ENCODE assay signal across 8 mouse cellular contexts in the genomic region with DNA sequence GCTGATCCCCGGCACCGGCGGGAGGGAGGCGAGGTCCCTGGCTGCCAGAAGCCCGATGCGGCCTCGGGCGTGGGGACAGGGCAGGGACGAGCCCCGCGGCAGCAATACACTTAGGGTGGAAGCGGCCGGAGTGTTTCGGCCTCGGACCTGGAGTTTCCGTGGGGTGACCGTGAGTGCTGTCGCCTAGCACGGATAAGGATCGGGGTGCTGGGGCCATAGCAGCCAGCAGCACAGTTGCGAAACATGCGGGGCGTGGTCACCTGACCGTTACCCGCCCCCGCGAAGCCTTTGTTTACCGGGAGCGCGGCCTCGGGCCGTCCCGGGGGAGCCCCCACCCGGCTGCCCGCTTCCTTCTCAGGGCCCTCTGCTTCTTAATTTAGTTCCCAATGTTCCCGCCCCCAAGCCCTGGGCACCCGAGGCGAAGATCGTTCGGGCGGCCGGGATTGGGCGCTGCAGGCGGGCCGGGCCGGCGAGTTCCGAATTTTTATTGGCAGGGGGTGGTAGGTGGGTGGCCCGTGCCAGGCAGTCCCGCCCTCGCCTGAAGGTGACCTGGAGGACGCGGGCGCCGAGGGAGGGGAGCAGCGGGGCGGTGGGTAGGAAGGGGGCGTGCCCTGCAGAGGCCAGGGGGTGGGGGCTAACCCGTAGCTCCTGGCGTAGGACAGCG. TPM values are rescaled to one million over a fixed set of nuclear protein-coding genes. Genes with fewer than 3 reads are reported as not detected.
DNase-seq lines count a peak whose midpoint lies in the region; ATAC-seq and TF ChIP-seq lines count a peak whose summit lies in the region.

No protein-coding gene starts in this region.

- peak overlapping the region; percentile 76 for H3K4me3 ChIP-seq in brown adipose tissue, adult 24 weeks (ENCODE audit: insufficient read depth, low read depth, low read length)
- peak overlapping the region; percentile 87 for H3K4me3 ChIP-seq in heart, embryonic 15.5 days
- H3K4me3 ChIP-seq in liver, embryonic 14.5 days (ENCODE audit: insufficient read depth in 1 of 2, low read depth in 2 of 2, low read length in 2 of 2) = peak overlapping the region; percentile 70 to 87
- H3K4me3 ChIP-seq in neural tube, embryonic 11.5 days (ENCODE audit: low read depth, low read length) = peak overlapping the region; percentile 84
- H3K4me3 ChIP-seq in stomach, postnatal 0 days (ENCODE audit: low read depth, low read length) = peak overlapping the region; percentile 97

- peak; percentile 94 for ATAC-seq in heart, embryonic 15.5 days (replicated peaks; ENCODE audit: insufficient number of reproducible peaks, insufficient read depth, low FRiP score, low read depth)
- ATAC-seq in liver, embryonic 14.5 days (ENCODE audit: insufficient read depth) = peak; percentile 89
- ATAC-seq in neural tube, embryonic 11.5 days (ENCODE audit: insufficient read depth, low FRiP score, low TSS enrichment) = peak; percentile 87
- peak; percentile 94 for ATAC-seq in stomach, postnatal 0 days (ENCODE audit: low FRiP score, low TSS enrichment)

- H3K27ac ChIP-seq in brown adipose tissue, adult 24 weeks (replicated peaks; ENCODE audit: low read depth, low read length) = peak overlapping the region; percentile 86
- H3K27ac ChIP-seq in heart, embryonic 15.5 days = peak overlapping the region; percentile 99
- peak overlapping the region; percentile 73 for H3K27ac ChIP-seq in liver, embryonic 14.5 days
- peak overlapping the region; percentile 98 for H3K27ac ChIP-seq in neural tube, embryonic 11.5 days (ENCODE audit: low read depth, low read length)
- H3K27ac ChIP-seq in stomach, postnatal 0 days (replicated peaks) = peak overlapping the region; percentile 100

- H3K4me1 ChIP-seq in brown adipose tissue, adult 24 weeks (ENCODE audit: control insufficient read depth, insufficient read depth, insufficient read length, low read length) = peaks cover 5% of the 10 kb centered on the region
- H3K4me1 ChIP-seq in heart, embryonic 15.5 days (replicated peaks) = peaks cover 9% of the 10 kb centered on the region
- H3K4me1 ChIP-seq in liver, embryonic 14.5 days (replicated peaks; ENCODE audit: control insufficient read depth in 2 of 2, insufficient read depth in 2 of 2, low read length in 1 of 2) = peaks cover 2% of the 10 kb centered on the region in 2 experiments; a peak in 1 of 4 replicates
- H3K4me1 ChIP-seq in neural tube, embryonic 11.5 days (ENCODE audit: control insufficient read depth, insufficient read depth, low read length) = no peaks in the 10 kb centered on the region
- H3K4me1 ChIP-seq in stomach, postnatal 0 days (replicated peaks; ENCODE audit: control insufficient read depth, insufficient read depth) = no peaks in the 10 kb centered on the region

- peak overlapping the region; percentile 55 for H3K4me2 ChIP-seq in heart, embryonic 15.5 days
- H3K4me2 ChIP-seq in liver, embryonic 14.5 days (ENCODE audit: low read depth) = peak overlapping the region; percentile 85
- H3K4me2 ChIP-seq in neural tube, embryonic 11.5 days (ENCODE audit: low read depth) = peak overlapping the region; percentile 48
- H3K4me2 ChIP-seq in stomach, postnatal 0 days (replicated peaks; ENCODE audit: low read depth) = peak overlapping the region; percentile 72

- no peaks in the 10 kb centered on the region for H3K9me3 ChIP-seq in heart, embryonic 15.5 days (replicated peaks)
- H3K9me3 ChIP-seq in liver, embryonic 14.5 days (ENCODE audit: control insufficient read depth, low read length) = no peaks in the 10 kb centered on the region
- no peaks in the 10 kb centered on the region for H3K9me3 ChIP-seq in neural tube, embryonic 11.5 days (ENCODE audit: control insufficient read depth, low read length)
- no peaks in the 10 kb centered on the region for H3K9me3 ChIP-seq in stomach, postnatal 0 days (ENCODE audit: control insufficient read depth, low read length)

- H3K36me3 ChIP-seq in heart, embryonic 15.5 days = peaks cover 10% of the 10 kb centered on the region; the same call in 1 of the 2 replicates
- no peaks in the 10 kb centered on the region for H3K36me3 ChIP-seq in liver, embryonic 14.5 days (replicated peaks; ENCODE audit: control insufficient read depth, insufficient read depth, low read depth)
- no peaks in the 10 kb centered on the region for H3K36me3 ChIP-seq in neural tube, embryonic 11.5 days (ENCODE audit: control insufficient read depth, insufficient read depth, low read length)
- no peaks in the 10 kb centered on the region for H3K36me3 ChIP-seq in stomach, postnatal 0 days (ENCODE audit: control insufficient read depth, insufficient read depth, low read length)

- TF ChIP-seq EP300 in liver, embryonic 14.5 days (IDR thresholded peaks at IDR 0.05; ENCODE audit: low read depth) = no peak
- peak; percentile 65 for TF ChIP-seq EP300 in stomach, postnatal 0 days (optimal IDR thresholded peaks at IDR 0.05)

- under 1% methylated on average over 61 of the region's 61 CpGs for WGBS in heart, embryonic 15.5 days
- under 1% methylated on average over 56 of the region's 61 CpGs for WGBS in liver, embryonic 14.5 days (ENCODE audit: insufficient replicate concordance)
- under 1% methylated on average over 59 of the region's 61 CpGs for WGBS in neural tube, embryonic 11.5 days
- under 1% methylated on average over 61 of the region's 61 CpGs for WGBS in stomach, postnatal 0 days

- H3K27me3 ChIP-seq in heart, embryonic 15.5 days = no peaks in the 10 kb centered on the region
- no peaks in the 10 kb centered on the region for H3K27me3 ChIP-seq in liver, embryonic 14.5 days (ENCODE audit: control insufficient read depth, insufficient read depth, low read length)
- H3K27me3 ChIP-seq in neural tube, embryonic 11.5 days (ENCODE audit: control insufficient read depth, insufficient read depth, low read length) = no peaks in the 10 kb centered on the region
- H3K27me3 ChIP-seq in stomach, postnatal 0 days (ENCODE audit: control insufficient read depth, insufficient read depth, low read length) = no peaks in the 10 kb centered on the region

- peak overlapping the region; percentile 98 for H3K9ac ChIP-seq in heart, embryonic 15.5 days
- H3K9ac ChIP-seq in liver, embryonic 14.5 days (replicated peaks) = peak overlapping the region; percentile 82
- H3K9ac ChIP-seq in neural tube, embryonic 11.5 days (ENCODE audit: low read length) = peak overlapping the region; percentile 98
- peak overlapping the region; percentile 98 for H3K9ac ChIP-seq in stomach, postnatal 0 days (ENCODE audit: low read length)

- DNase-seq in CD4-positive, CD25-positive, alpha-beta regulatory T cell, adult 2 months (ENCODE audit: low read depth, low spot score) = peak; percentile 94
- peak; percentile 72 for DNase-seq in fibroblast of lung, adult 2 months (ENCODE audit: low read depth)
- peak; percentile 97 to 99 for DNase-seq in kidney, postnatal 25 days
- DNase-seq in liver, embryonic 14.5 days (ENCODE audit: low read depth in 3 of 3, low spot score in 3 of 3) = peak; percentile 74 to 80 (median 77)
- DNase-seq in neural tube, embryonic 11.5 days (ENCODE audit: low spot score) = peak; percentile 92
- DNase-seq in stomach, postnatal 0 days (ENCODE audit: low spot score) = peak; percentile 94

- TF ChIP-seq CTCF in liver, embryonic 14.5 days (IDR thresholded peaks at IDR 0.05; ENCODE audit: low read depth) = no peak
- peak; percentile 20; the same call in 1 of the 2 replicates for TF ChIP-seq CTCF in stomach, postnatal 0 days (IDR thresholded peaks at IDR 0.05; ENCODE audit: low read depth)

RNA-seq across cellular contexts. Expression of a gene that starts 0.5 kb away (rescaled TPM):
- polyA plus RNA-seq in brown adipose tissue, adult 24 weeks (2012; ENCODE audit: insufficient read depth, insufficient read length, missing spikeins) = 36.3 and 43.0 TPM in 2 replicates
- 39.4 and 45.6 TPM in 2 replicates for polyA plus RNA-seq in heart, embryonic 15.5 days (2015; fragmentation: Nextera tagmentation; extraction: Ambion mirVana)
- polyA plus RNA-seq in liver, embryonic 14.5 days (2012; rRNA removed) = 1.2 and 1.6 TPM in 2 replicates
- polyA plus RNA-seq in liver, embryonic 14.5 days (2014; fragmentation: Nextera tagmentation; extraction: Ambion mirVana) = 2.9 and 3.7 TPM in 2 replicates
- polyA plus RNA-seq in neural tube, embryonic 11.5 days (2014; fragmentation: Nextera tagmentation; extraction: Ambion mirVana) = 44.9 and 46.9 TPM in 2 replicates
- 11.8 and 13.0 TPM in 2 replicates for polyA plus RNA-seq in stomach, postnatal 0 days (2015; fragmentation: Nextera tagmentation; extraction: Ambion mirVana)

RNA-seq across cellular contexts. Expression of a gene that starts 43.0 kb away (rescaled TPM):
- polyA plus RNA-seq in brown adipose tissue, adult 24 weeks (2012; ENCODE audit: insufficient read depth, insufficient read length, missing spikeins) = 1.7 and 4.4 TPM in 2 replicates
- 13.9 and 21.0 TPM in 2 replicates for polyA plus RNA-seq in heart, embryonic 15.5 days (2015; fragmentation: Nextera tagmentation; extraction: Ambion mirVana)
- 6.1 and 7.6 TPM in 2 replicates for polyA plus RNA-seq in liver, embryonic 14.5 days (2012; rRNA removed)
- 3.0 and 4.5 TPM in 2 replicates for polyA plus RNA-seq in liver, embryonic 14.5 days (2014; fragmentation: Nextera tagmentation; extraction: Ambion mirVana)
- polyA plus RNA-seq in neural tube, embryonic 11.5 days (2014; fragmentation: Nextera tagmentation; extraction: Ambion mirVana) = 39.7 and 41.5 TPM in 2 replicates
- polyA plus RNA-seq in stomach, postnatal 0 days (2015; fragmentation: Nextera tagmentation; extraction: Ambion mirVana) = 6.4 and 6.8 TPM in 2 replicates

Comparison
In these comparisons a context has a peak if more than half of its experiments do, and no peak if none do; other contexts are left out.
1. Peak in every context shown above with its lines: DNase-seq, ATAC-seq, H3K4me3 ChIP-seq and H3K27ac ChIP-seq.